Mouse (Mus musculus): ENCODE data around the gene Prr29. TPM values are rescaled to one million over a fixed set of nuclear protein-coding genes. Genes with fewer than 3 reads are reported as not detected.

Gene Prr29
- polyA plus RNA-seq, 1 experiment from 2014 or later = 0.41 TPM

- no peak for ATAC-seq (ENCODE audit: low FRiP score, low TSS enrichment)
- 56% methylated on average over 6 of the region's 6 CpGs for WGBS
- no peak for TF ChIP-seq EP300 (optimal IDR thresholded peaks at IDR 0.05)
- TF ChIP-seq CTCF (IDR thresholded peaks at IDR 0.05; ENCODE audit: low read depth) = no peak
Measured at GRCm38 (mm10) chr11:106387020-106387419, 21.7 kb downstream of the Prr29 start.

GRCm38 (mm10) chr11:106387791-106388216 lies 22.5 kb downstream of the Prr29 start, which contains the start of gene Icam2:
Gene Icam2, minus strand, starts transcription at chr11:106388075.
- Histone ChIP-seq H3K9me3 (ENCODE audit: control insufficient read depth, low read length) (no peaks in the 10 kb centered on the region), H3K4me1 (replicated peaks; ENCODE audit: control insufficient read depth, insufficient read depth) (no peaks in the 10 kb centered on the region; the same call in 1 of the 2 replicates), H3K4me3 (ENCODE audit: low read depth, low read length) (no peak within 1 kb of the TSS), H3K27me3 (ENCODE audit: control insufficient read depth, insufficient read depth, low read length) (no peaks in the 10 kb centered on the region), H3K27ac (replicated peaks) (no peak within 1 kb of the TSS), H3K4me2 (replicated peaks; ENCODE audit: low read depth) (no peak within 1 kb of the TSS), H3K36me3 (ENCODE audit: control insufficient read depth, insufficient read depth, low read length) (no peaks in the 10 kb centered on the region), H3K9ac (ENCODE audit: low read length) (no peak within 1 kb of the TSS)
- 67% methylated on average over 6 of the region's 6 CpGs for WGBS
- TF ChIP-seq CTCF (IDR thresholded peaks at IDR 0.05; ENCODE audit: low read depth) = no peak
- ATAC-seq (ENCODE audit: low FRiP score, low TSS enrichment) (no peak), DNase-seq (ENCODE audit: low spot score) (no peak)

More at GRCm38 (mm10) chr11:106387020-106387419, 21.7 kb downstream of the Prr29 start:
- Histone ChIP-seq H3K9ac (ENCODE audit: low read length) (no peak overlapping the region), H3K4me1 (replicated peaks; ENCODE audit: control insufficient read depth, insufficient read depth) (no peaks in the 10 kb centered on the region; the same call in 1 of the 2 replicates), H3K4me2 (replicated peaks; ENCODE audit: low read depth) (no peak overlapping the region), H3K4me3 (ENCODE audit: low read depth, low read length) (no peak overlapping the region), H3K9me3 (ENCODE audit: control insufficient read depth, low read length) (no peaks in the 10 kb centered on the region), H3K36me3 (ENCODE audit: control insufficient read depth, insufficient read depth, low read length) (no peaks in the 10 kb centered on the region), H3K27ac (replicated peaks) (no peak overlapping the region), H3K27me3 (ENCODE audit: control insufficient read depth, insufficient read depth, low read length) (no peaks in the 10 kb centered on the region)
- DNase-seq (ENCODE audit: low spot score) = no peak

DNA sequence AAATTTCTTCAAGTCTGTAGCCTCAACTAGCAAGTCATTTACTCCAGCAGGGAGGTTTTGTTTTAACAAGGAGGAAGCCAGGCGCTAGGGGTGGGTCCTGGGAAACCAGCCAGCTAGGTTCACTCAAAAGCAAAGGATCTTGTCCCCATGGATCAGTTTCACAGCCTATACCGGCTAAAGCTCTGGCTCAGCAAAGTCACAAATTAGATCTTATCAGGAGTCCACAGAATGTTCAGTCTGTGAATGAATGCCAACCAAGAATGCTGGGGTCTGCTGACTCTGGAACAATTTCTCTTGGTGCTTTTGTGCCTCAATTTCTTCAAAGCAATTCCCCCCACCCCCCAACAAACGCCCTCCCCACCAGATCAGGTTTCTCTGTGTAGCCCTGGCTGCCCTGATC lies 24.3 kb downstream of the Prr29 start:
- no peaks in the 10 kb centered on the region for H3K36me3 ChIP-seq (ENCODE audit: control insufficient read depth, insufficient read depth, low read length)
- 21% methylated on average over 3 of the region's 3 CpGs for WGBS
- ATAC-seq (ENCODE audit: low FRiP score, low TSS enrichment) (no peak), DNase-seq (ENCODE audit: low spot score) (no peak)
- no peak overlapping the region for H3K4me2 ChIP-seq (replicated peaks; ENCODE audit: low read depth)
- no peaks in the 10 kb centered on the region; the same call in 1 of the 2 replicates for H3K4me1 ChIP-seq (replicated peaks; ENCODE audit: control insufficient read depth, insufficient read depth)
- no peaks in the 10 kb centered on the region for H3K27me3 ChIP-seq (ENCODE audit: control insufficient read depth, insufficient read depth, low read length)
- H3K4me3 ChIP-seq (ENCODE audit: low read depth, low read length) = no peak overlapping the region
- no peak overlapping the region for H3K9ac ChIP-seq (ENCODE audit: low read length)
- no peaks in the 10 kb centered on the region for H3K9me3 ChIP-seq (ENCODE audit: control insufficient read depth, low read length)
- H3K27ac ChIP-seq (replicated peaks) = no peak overlapping the region; the same call in 1 of the 2 replicates
- TF ChIP-seq CTCF (IDR thresholded peaks at IDR 0.05; ENCODE audit: low read depth) (no peak), EP300 (optimal IDR thresholded peaks at IDR 0.05) (no peak)

- H3K9me3 ChIP-seq (ENCODE audit: control insufficient read depth, low read length) = no peaks in the 10 kb centered on the region
- TF ChIP-seq CTCF (IDR thresholded peaks at IDR 0.05; ENCODE audit: low read depth) = no peak
- TF ChIP-seq EP300 (optimal IDR thresholded peaks at IDR 0.05) = no peak
- H3K4me1 ChIP-seq (replicated peaks; ENCODE audit: control insufficient read depth, insufficient read depth) = no peaks in the 10 kb centered on the region; the same call in 1 of the 2 replicates
- no peaks in the 10 kb centered on the region for H3K36me3 ChIP-seq (ENCODE audit: control insufficient read depth, insufficient read depth, low read length)
- no peak overlapping the region for H3K27ac ChIP-seq (replicated peaks)
- H3K4me3 ChIP-seq (ENCODE audit: low read depth, low read length) = no peak overlapping the region
- H3K4me2 ChIP-seq (replicated peaks; ENCODE audit: low read depth) = no peak overlapping the region
- WGBS = 24% methylated on average over 3 of the region's 3 CpGs
- H3K9ac ChIP-seq (ENCODE audit: low read length) = no peak overlapping the region
- ATAC-seq (ENCODE audit: low FRiP score, low TSS enrichment) = no peak
- no peak for DNase-seq (ENCODE audit: low spot score)
- no peaks in the 10 kb centered on the region for H3K27me3 ChIP-seq (ENCODE audit: control insufficient read depth, insufficient read depth, low read length)
Measured at GRCm38 (mm10) chr11:106390757-106391156, 25.5 kb downstream of the Prr29 start.

GRCm38 (mm10) chr11:106391546-106392188 lies 26.4 kb downstream of the Prr29 start:
- H3K9ac ChIP-seq (ENCODE audit: low read length) = no peak overlapping the region
- H3K4me1 ChIP-seq (replicated peaks; ENCODE audit: control insufficient read depth, insufficient read depth) = no peaks in the 10 kb centered on the region; the same call in 1 of the 2 replicates
- 27% methylated on average over 6 of the region's 6 CpGs for WGBS
- ATAC-seq (ENCODE audit: low FRiP score, low TSS enrichment) (peak; percentile 65), DNase-seq (ENCODE audit: low spot score) (peak; percentile 69)
- TF ChIP-seq EP300 (optimal IDR thresholded peaks at IDR 0.05) (no peak), CTCF (IDR thresholded peaks at IDR 0.05; ENCODE audit: low read depth) (peak; percentile 98)
- no peak overlapping the region for H3K4me2 ChIP-seq (replicated peaks; ENCODE audit: low read depth)
- no peaks in the 10 kb centered on the region for H3K36me3 ChIP-seq (ENCODE audit: control insufficient read depth, insufficient read depth, low read length)
- H3K27ac ChIP-seq (replicated peaks) = no peak overlapping the region
- no peaks in the 10 kb centered on the region for H3K9me3 ChIP-seq (ENCODE audit: control insufficient read depth, low read length)
- H3K4me3 ChIP-seq (ENCODE audit: low read depth, low read length) = no peak overlapping the region
- no peaks in the 10 kb centered on the region for H3K27me3 ChIP-seq (ENCODE audit: control insufficient read depth, insufficient read depth, low read length)

- TF ChIP-seq EP300 (optimal IDR thresholded peaks at IDR 0.05) (no peak), CTCF (IDR thresholded peaks at IDR 0.05; ENCODE audit: low read depth) (no peak)
- Histone ChIP-seq H3K27ac (replicated peaks) (no peak overlapping the region), H3K27me3 (ENCODE audit: control insufficient read depth, insufficient read depth, low read length) (no peaks in the 10 kb centered on the region), H3K36me3 (ENCODE audit: control insufficient read depth, insufficient read depth, low read length) (no peaks in the 10 kb centered on the region; the same call in 1 of the 2 replicates), H3K4me3 (ENCODE audit: low read depth, low read length) (no peak overlapping the region), H3K9ac (ENCODE audit: low read length) (no peak overlapping the region), H3K9me3 (ENCODE audit: control insufficient read depth, low read length) (no peaks in the 10 kb centered on the region), H3K4me1 (replicated peaks; ENCODE audit: control insufficient read depth, insufficient read depth) (no peaks in the 10 kb centered on the region; the same call in 1 of the 2 replicates), H3K4me2 (replicated peaks; ENCODE audit: low read depth) (no peak overlapping the region)
- WGBS = 56% methylated on average over 7 of the region's 7 CpGs
- DNase-seq (ENCODE audit: low spot score) = no peak
- no peak for ATAC-seq (ENCODE audit: low FRiP score, low TSS enrichment)
Measured at GRCm38 (mm10) chr11:106392597-106393330, 27.5 kb downstream of the Prr29 start.

Measured in stomach, postnatal 0 days (tissue).